In the genomic region with DNA sequence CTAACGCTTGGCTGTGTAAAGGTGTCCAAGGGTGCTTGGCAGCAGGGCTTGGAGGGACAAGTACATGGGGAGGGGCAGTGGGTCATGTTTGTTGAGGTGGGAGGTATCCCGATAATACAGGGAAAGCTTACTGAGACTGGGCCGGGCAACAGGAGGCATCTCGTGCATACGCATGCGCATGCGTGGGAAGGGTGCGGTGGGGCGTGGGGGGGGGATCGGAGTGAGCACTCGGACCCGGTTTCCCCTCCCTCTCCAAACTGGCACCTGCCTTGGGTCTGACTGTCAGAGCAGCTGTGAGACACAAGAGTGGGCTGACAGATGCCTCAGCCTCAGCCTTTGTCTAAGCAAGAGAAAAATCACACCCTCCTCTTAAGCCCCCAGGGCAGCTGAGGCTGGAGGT, we compare ENCODE assay signal across 16 mouse cellular contexts. TPM values are rescaled to one million over a fixed set of nuclear protein-coding genes. Genes with fewer than 3 reads are reported as not detected.
DNase-seq lines count a peak whose midpoint lies in the region; ATAC-seq lines count a peak whose summit lies in the region.
"Had no signal": no experiment of that assay in that cellular context is flagged by ENCODE, and none has a peak within 500 bp of the region (broad histone marks: within the 10 kb centered on the region; RNA-seq: fewer than 3 reads in every experiment).

No protein-coding gene starts in this region.

- WGBS in embryonic facial prominence, embryonic 10.5 days = 69% methylated on average over 12 of the region's 12 CpGs
- 38% methylated on average over 12 of the region's 12 CpGs for WGBS in hindbrain, embryonic 12.5 days
- WGBS in midbrain, embryonic 15.5 days = 34% methylated on average over 12 of the region's 12 CpGs

- peak; percentile 43 for ATAC-seq in hindbrain, embryonic 12.5 days (ENCODE audit: low FRiP score)
- peak; percentile 21 for ATAC-seq in midbrain, embryonic 15.5 days (replicated peaks)
- ATAC-seq: activated CD4-positive, CD25-positive, alpha-beta regulatory T cell, adult 4 months had no signal

- H3K4me1 ChIP-seq in embryonic facial prominence, embryonic 10.5 days = peaks cover 34% of the 10 kb centered on the region
- H3K4me1 ChIP-seq in hindbrain, embryonic 12.5 days = peaks cover 63% of the 10 kb centered on the region
- peaks cover 38% of the 10 kb centered on the region for H3K4me1 ChIP-seq in midbrain, embryonic 15.5 days
- H3K4me1 ChIP-seq: liver, embryonic 15.5 days had no signal

- no peaks in the 10 kb centered on the region for H3K36me3 ChIP-seq in embryonic facial prominence, embryonic 10.5 days (replicated peaks)
- H3K36me3 ChIP-seq in hindbrain, embryonic 12.5 days = no peaks in the 10 kb centered on the region
- H3K36me3 ChIP-seq in midbrain, embryonic 15.5 days (replicated peaks) = no peaks in the 10 kb centered on the region
- H3K36me3 ChIP-seq: G1E; liver, embryonic 15.5 days had no signal

- no peak overlapping the region for H3K9ac ChIP-seq in hindbrain, embryonic 12.5 days
- H3K9ac ChIP-seq in midbrain, embryonic 15.5 days = no peak overlapping the region
- H3K9ac ChIP-seq: liver, embryonic 15.5 days had no signal

- DNase-seq in layer of hippocampus, postnatal 10 days (ENCODE audit: low spot score in 2 of 2) = peak; percentile 21 to 41
- no peak for DNase-seq in layer of hippocampus, adult 9-10 months (ENCODE audit: low spot score)
- DNase-seq in embryonic facial prominence, embryonic 10.5 days (ENCODE audit: low spot score) = no peak
- no peak for DNase-seq in adrenal gland, postnatal 10 days
- no peak for DNase-seq in kidney, adult 11 months
- no peak for DNase-seq in adrenal gland, adult (ENCODE audit: inconsistent age in 2 of 2, low spot score in 1 of 2)

- H3K4me2 ChIP-seq in hindbrain, embryonic 12.5 days (replicated peaks) = peak overlapping the region; percentile 32; the same call in 1 of the 2 replicates
- peak overlapping the region; percentile 18 for H3K4me2 ChIP-seq in midbrain, embryonic 15.5 days
- H3K4me2 ChIP-seq: liver, embryonic 15.5 days had no signal

- peak overlapping the region; percentile 48 for H3K27ac ChIP-seq in embryonic facial prominence, embryonic 10.5 days (replicated peaks)
- H3K27ac ChIP-seq in hindbrain, embryonic 12.5 days = peak overlapping the region; percentile 84
- peak overlapping the region; percentile 60; the same call in 1 of the 2 replicates for H3K27ac ChIP-seq in midbrain, embryonic 15.5 days
- H3K27ac ChIP-seq: kidney, postnatal 0 days; liver, embryonic 15.5 days had no signal

- H3K27me3 ChIP-seq in embryonic facial prominence, embryonic 10.5 days (replicated peaks; ENCODE audit: low read depth, poor library complexity, severe bottlenecking) = peaks cover 63% of the 10 kb centered on the region
- H3K27me3 ChIP-seq in hindbrain, embryonic 12.5 days = 0 out of 2 replicates have a peak, but pooled peaks cover 7% of the 10 kb centered on the region
- H3K27me3 ChIP-seq in midbrain, embryonic 15.5 days (replicated peaks) = no peaks in the 10 kb centered on the region

- no peak overlapping the region for H3K4me3 ChIP-seq in embryonic facial prominence, embryonic 10.5 days
- H3K4me3 ChIP-seq in hindbrain, embryonic 12.5 days = no peak overlapping the region
- no peak overlapping the region for H3K4me3 ChIP-seq in midbrain, embryonic 15.5 days
- H3K4me3 ChIP-seq: erythroblast, embryonic 14.5 days; liver, embryonic 15.5 days had no signal

- no peaks in the 10 kb centered on the region for H3K9me3 ChIP-seq in embryonic facial prominence, embryonic 10.5 days
- H3K9me3 ChIP-seq in hindbrain, embryonic 12.5 days (replicated peaks) = no peaks in the 10 kb centered on the region
- H3K9me3 ChIP-seq in midbrain, embryonic 15.5 days = no peaks in the 10 kb centered on the region
- H3K9me3 ChIP-seq: G1E; liver, embryonic 15.5 days had no signal

RNA-seq across cellular contexts. Expression of a gene that starts 45.1 kb away (rescaled TPM):
- 1 to 10 TPM; 1.3 to 2.0 TPM for total RNA-seq in layer of hippocampus, postnatal 10 days (2021)
- 1.4 and 2.4 TPM in 2 replicates for polyA plus RNA-seq in embryonic facial prominence, embryonic 10.5 days (2016; fragmentation: Nextera tagmentation; extraction: Ambion mirVana)
- 65.0 and 68.8 TPM in 2 replicates for polyA plus RNA-seq in hindbrain, embryonic 12.5 days (2016; fragmentation: Nextera tagmentation; extraction: Ambion mirVana)
- 36.8 and 43.3 TPM in 2 replicates for polyA plus RNA-seq in midbrain, embryonic 15.5 days (2015; fragmentation: Nextera tagmentation; extraction: Ambion mirVana)
- total RNA-seq in adrenal gland, postnatal 10 days (2021) = under 1 TPM in 1 of 2 experiments, not detected in 1; 0.15 TPM
- total RNA-seq: hematopoietic stem cell, adult 5-6 weeks; left cerebral cortex, adult 18-20 months had no signal
- polyA plus RNA-seq: activated CD4-positive, CD25-positive, alpha-beta regulatory T cell, adult 4 months; erythroblast, embryonic 14.5 days; G1E; thymus, postnatal 0 days had no signal

RNA-seq across cellular contexts. Expression of a gene that starts 57.1 kb away (rescaled TPM):
- 10 to 100 TPM; 21.9 to 24.9 TPM for total RNA-seq in layer of hippocampus, postnatal 10 days (2021)
- 57.9 and 58.3 TPM in 2 replicates for polyA plus RNA-seq in embryonic facial prominence, embryonic 10.5 days (2016; fragmentation: Nextera tagmentation; extraction: Ambion mirVana)
- 53.2 and 55.6 TPM in 2 replicates for polyA plus RNA-seq in hindbrain, embryonic 12.5 days (2016; fragmentation: Nextera tagmentation; extraction: Ambion mirVana)
- polyA plus RNA-seq in midbrain, embryonic 15.5 days (2015; fragmentation: Nextera tagmentation; extraction: Ambion mirVana) = 49.2 and 53.2 TPM in 2 replicates
- total RNA-seq in adrenal gland, postnatal 10 days (2021) = 10 to 100 TPM; 18.1 to 22.5 TPM

Comparison
In these comparisons a context has a peak if more than half of its experiments do, and no peak if none do; other contexts are left out.
1. DNase-seq: peak in layer of hippocampus, postnatal 10 days (2 of 2); none in layer of hippocampus, adult 9-10 months (single experiment), embryonic facial prominence, embryonic 10.5 days (single experiment), adrenal gland, postnatal 10 days (single experiment), kidney, adult 11 months (single experiment) and adrenal gland, adult (0 of 2).
2. RNA of a gene that starts 45.1 kb away (polyA plus RNA-seq): 65.0 to 68.8 TPM in hindbrain, embryonic 12.5 days and 36.8 to 43.3 TPM in midbrain, embryonic 15.5 days; 1.4 to 2.4 TPM in embryonic facial prominence, embryonic 10.5 days; every median in the first group is over 10 times any median in the second.
3. Peak in every context shown above with its lines, with median percentiles within 50 percentile points of each other: H3K27ac ChIP-seq.